Mouse (Mus musculus): Measurements from ENCODE around the gene Ppp1r1b.

- TF ChIP-seq CTCF (IDR thresholded peaks at IDR 0.05; ENCODE audit: borderline replicate concordance, extremely low read depth, insufficient read depth, insufficient read length) (no peak), POLR2A (IDR thresholded peaks at IDR 0.05; ENCODE audit: borderline replicate concordance, extremely low read depth, insufficient read depth, insufficient read length, poor library complexity, severe bottlenecking) (no peak)
Observed at GRCm38 (mm10) chr11:98332841-98333240, 15.4 kb upstream of the Ppp1r1b start.

Measured in brain, embryonic 14.5 days (tissue).